Mouse (Mus musculus): ENCODE measurements around the gene Akna.
A peak's percentile ranks its signal among the peaks of the same experiment; 100 is the strongest.

Akna gene

GRCm38 (mm10) chr4:63403040-63403959 is at the start of gene Akna:
Gene Akna (minus strand): TSS chr4:63403354.
- DNase-seq (ENCODE audit: low spot score), result peak; percentile 77

GRCm38 (mm10) chr4:63452555-63452954 is 49.4 kb upstream of the Akna start:
- no peak for DNase-seq (ENCODE audit: low spot score)

- DNase-seq (ENCODE audit: low spot score), result no peak
These were observed 47.4 kb upstream of the Akna start for GRCm38 (mm10) chr4:63450551-63450950.

GRCm38 (mm10) chr4:63444362-63445066 is 41.4 kb upstream of the Akna start:
- DNase-seq (ENCODE audit: low spot score), result no peak

- DNase-seq (ENCODE audit: low spot score), result no peak
These were observed 39.9 kb upstream of the Akna start for GRCm38 (mm10) chr4:63443101-63443500.

GRCm38 (mm10) chr4:63441616-63442015 is 38.5 kb upstream of the Akna start:
- no peak for DNase-seq (ENCODE audit: low spot score)

GRCm38 (mm10) chr4:63440262-63440661 is 37.1 kb upstream of the Akna start:
- no peak for DNase-seq (ENCODE audit: low spot score)

- no peak for DNase-seq (ENCODE audit: low spot score)
These were observed 34.8 kb upstream of the Akna start for GRCm38 (mm10) chr4:63437968-63438367.

- no peak for DNase-seq (ENCODE audit: low spot score)
These were observed 34.1 kb upstream of the Akna start for GRCm38 (mm10) chr4:63437119-63437815.

- DNase-seq (ENCODE audit: low spot score), result no peak
These were observed 32.2 kb upstream of the Akna start for GRCm38 (mm10) chr4:63435402-63435801.

GRCm38 (mm10) chr4:63431098-63431497 is 27.9 kb upstream of the Akna start:
- no peak for DNase-seq (ENCODE audit: low spot score)

- no peak for DNase-seq (ENCODE audit: low spot score)
These were observed 27.2 kb upstream of the Akna start for GRCm38 (mm10) chr4:63430357-63430756.

- no peak for DNase-seq (ENCODE audit: low spot score)
These were observed 23.2 kb upstream of the Akna start for GRCm38 (mm10) chr4:63426308-63426707.

- no peak for DNase-seq (ENCODE audit: low spot score)
These were observed 20.7 kb upstream of the Akna start for GRCm38 (mm10) chr4:63423811-63424210.

GRCm38 (mm10) chr4:63423231-63423630 is 20.1 kb upstream of the Akna start:
- DNase-seq (ENCODE audit: low spot score), result no peak

GRCm38 (mm10) chr4:63420143-63420920 is 17.2 kb upstream of the Akna start:
- DNase-seq (ENCODE audit: low spot score), result no peak

GRCm38 (mm10) chr4:63418270-63418669 is 15.1 kb upstream of the Akna start:
- DNase-seq (ENCODE audit: low spot score), result no peak

GRCm38 (mm10) chr4:63417318-63417957 is 14.3 kb upstream of the Akna start:
- DNase-seq (ENCODE audit: low spot score), result peak; percentile 69

- no peak for DNase-seq (ENCODE audit: low spot score)
These were observed 11.8 kb upstream of the Akna start for GRCm38 (mm10) chr4:63414951-63415350.

GRCm38 (mm10) chr4:63411222-63411621 is 8.1 kb upstream of the Akna start:
- DNase-seq (ENCODE audit: low spot score), result no peak

GRCm38 (mm10) chr4:63410583-63410934 is 7.4 kb upstream of the Akna start:
- peak; percentile 70 for DNase-seq (ENCODE audit: low spot score)
